Mouse (Mus musculus): ENCODE data around the gene Nat8f4.

GRCm38 (mm10) chr6:85911587-85911986 is 6.9 kb upstream of the Nat8f4 start, which contains the start of gene Tprkb:
- TF ChIP-seq POLR2A (IDR thresholded peaks at IDR 0.05; ENCODE audit: borderline replicate concordance, extremely low read depth, insufficient read depth, insufficient read length, poor library complexity, severe bottlenecking): no peak
- no peak for TF ChIP-seq CTCF (IDR thresholded peaks at IDR 0.05; ENCODE audit: borderline replicate concordance, extremely low read depth, insufficient read depth, insufficient read length)

All from brain, embryonic 14.5 days (tissue).